Mouse (Mus musculus) embryonic facial prominence, embryonic 15.5 days (tissue): ENCODE measurements around the gene Ctss. TPM values are rescaled to one million over a fixed set of nuclear protein-coding genes. Genes with fewer than 3 reads are reported as not detected.

ENCODE experiments used
- ATAC-seq: fragments of 200-750 bp; cut with Nextera tagmentation; 2 replicates; pipeline ENCODE4 v1.8.0; 2017; ENCODE audit warnings: low read depth, moderate TSS enrichment; ENCODE audit not compliant: insufficient number of reproducible peaks, low FRiP score, low TSS enrichment
- H3K27ac ChIP-seq: fragments of 300-500 bp; sonication (generic); replicated peaks from 2 replicates; pipeline ENCODE4 v1.5.1; 2015; ENCODE audit warnings: mild to moderate bottlenecking, inconsistent platforms
- H3K27me3 ChIP-seq: fragments of 300-500 bp; sonication (generic); 2 replicates; pipeline ENCODE4 v1.6.1; 2015; ENCODE audit warnings: inconsistent platforms
- H3K36me3 ChIP-seq: fragments of 300-500 bp; sonication (generic); 2 replicates; pipeline ENCODE4 v1.6.1; 2015; ENCODE audit warnings: mild to moderate bottlenecking, inconsistent platforms
- H3K4me1 ChIP-seq: fragments of 300-500 bp; sonication (generic); 2 replicates; pipeline ENCODE4 v1.6.1; 2015; ENCODE audit warnings: inconsistent platforms
- H3K4me2 ChIP-seq: fragments of 300-500 bp; sonication (generic); replicated peaks from 2 replicates; pipeline ENCODE4 v1.6.1; 2015; ENCODE audit warnings: mild to moderate bottlenecking, inconsistent platforms
- H3K4me3 ChIP-seq: fragments of 300-500 bp; sonication (generic); replicated peaks from 2 replicates; pipeline ENCODE4 v1.5.1; 2015; ENCODE audit warnings: mild to moderate bottlenecking, inconsistent platforms
- H3K9ac ChIP-seq: fragments of 300-500 bp; sonication (generic); 2 replicates; pipeline ENCODE4 v1.6.1; 2015; ENCODE audit warnings: inconsistent platforms
- H3K9me3 ChIP-seq: fragments of 300-500 bp; sonication (generic); replicated peaks from 2 replicates; pipeline ENCODE4 v1.6.1; 2016; ENCODE audit warnings: inconsistent platforms
- WGBS: fragments of 180-500 bp; shearing (Covaris S2); methylation state at CpG from one replicate; pipeline ENCODE4 v1.1.7; 2015; 5-methylcytosine and 5-hydroxymethylcytosine counted together
- polyA plus RNA-seq: library from polyadenylated mRNA; unstranded; fragments of >200 nt; fragmentation: Nextera tagmentation; extraction: Ambion mirVana; gene quantifications from 2 replicates; pipeline ENCODE4 v1.2.1, GENCODE M21; 2015

Gene Ctss
- polyA plus RNA-seq, 1 experiment from 2014 or later: 22.2 TPM

GRCm38 (mm10) chr3:95569585-95569984 is 43.0 kb downstream of the Ctss start:
- 82% methylated on average over 3 of the region's 3 CpGs for WGBS
- H3K36me3 ChIP-seq: no peaks in the 10 kb centered on the region
- ATAC-seq: no peak
- H3K9me3 ChIP-seq: no peaks in the 10 kb centered on the region
- no peak overlapping the region for H3K27ac ChIP-seq
- no peaks in the 10 kb centered on the region for H3K4me1 ChIP-seq
- H3K4me3 ChIP-seq: no peak overlapping the region
- no peaks in the 10 kb centered on the region for H3K27me3 ChIP-seq
- no peak overlapping the region for H3K4me2 ChIP-seq
- no peak overlapping the region for H3K9ac ChIP-seq

GRCm38 (mm10) chr3:95587754-95588603 is 61.4 kb downstream of the Ctss start:
- peak overlapping the region; percentile 60 for H3K4me3 ChIP-seq
- H3K27me3 ChIP-seq: no peaks in the 10 kb centered on the region
- peaks cover 7% of the 10 kb centered on the region; the same call in 1 of the 2 replicates for H3K4me1 ChIP-seq
- no peak overlapping the region for H3K27ac ChIP-seq
- no peaks in the 10 kb centered on the region for H3K9me3 ChIP-seq
- peaks cover 9% of the 10 kb centered on the region for H3K36me3 ChIP-seq
- H3K4me2 ChIP-seq: peak overlapping the region; percentile 70
- ATAC-seq: no peak
- 53% methylated on average over 8 of the region's 8 CpGs for WGBS
- no peak overlapping the region for H3K9ac ChIP-seq

DNA sequence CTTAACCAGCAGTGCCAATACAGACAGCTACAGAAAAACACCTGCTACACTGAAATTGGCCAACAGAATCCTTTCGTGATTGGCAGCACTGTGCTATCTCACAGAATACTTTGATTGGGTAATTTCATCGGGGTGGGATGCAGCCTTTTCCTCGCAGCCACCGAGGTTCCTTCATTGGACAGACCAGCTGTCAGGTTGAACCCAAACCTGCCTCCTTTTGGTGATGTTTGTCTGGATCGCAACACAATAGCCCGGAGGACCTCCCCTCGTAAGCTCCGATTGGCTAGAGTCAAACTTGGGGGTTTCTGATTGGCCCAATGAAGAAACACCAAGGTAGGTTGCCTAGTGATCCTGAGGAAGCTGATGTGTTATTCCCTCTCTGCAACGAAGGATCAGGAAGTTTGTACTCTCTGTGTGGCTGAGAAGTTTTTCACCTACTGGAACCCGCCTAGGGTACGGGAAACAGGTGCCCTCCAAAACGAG is 62.1 kb downstream of the Ctss start, which contains the start of gene Golph3l:
Gene Golph3l, plus strand, starts transcription at position 331 of the 483 bp plus-strand sequence.
- no peaks in the 10 kb centered on the region for H3K9me3 ChIP-seq
- peaks cover 12% of the 10 kb centered on the region for H3K36me3 ChIP-seq
- peak; percentile 100 for ATAC-seq
- peaks cover 7% of the 10 kb centered on the region; the same call in 1 of the 2 replicates for H3K4me1 ChIP-seq
- H3K27me3 ChIP-seq: no peaks in the 10 kb centered on the region
- peak within 1 kb of the TSS; percentile 56; the same call in 1 of the 2 replicates for H3K27ac ChIP-seq
- 0% methylated on average over 12 of the region's 12 CpGs for WGBS
- peak within 1 kb of the TSS; percentile 70 for H3K4me2 ChIP-seq
- H3K4me3 ChIP-seq: peak within 1 kb of the TSS; percentile 60
- peak within 1 kb of the TSS; percentile 31 for H3K9ac ChIP-seq

- no peaks in the 10 kb centered on the region for H3K27me3 ChIP-seq
- H3K9ac ChIP-seq: no peak overlapping the region
- H3K27ac ChIP-seq: no peak overlapping the region
- no peaks in the 10 kb centered on the region for H3K4me1 ChIP-seq
- H3K36me3 ChIP-seq: peaks cover 18% of the 10 kb centered on the region
- no peak overlapping the region for H3K4me2 ChIP-seq
- no peaks in the 10 kb centered on the region for H3K9me3 ChIP-seq
- no peak overlapping the region for H3K4me3 ChIP-seq
- no peak for ATAC-seq
Measured at GRCm38 (mm10) chr3:95598734-95599133, 72.1 kb downstream of the Ctss start.

DNA sequence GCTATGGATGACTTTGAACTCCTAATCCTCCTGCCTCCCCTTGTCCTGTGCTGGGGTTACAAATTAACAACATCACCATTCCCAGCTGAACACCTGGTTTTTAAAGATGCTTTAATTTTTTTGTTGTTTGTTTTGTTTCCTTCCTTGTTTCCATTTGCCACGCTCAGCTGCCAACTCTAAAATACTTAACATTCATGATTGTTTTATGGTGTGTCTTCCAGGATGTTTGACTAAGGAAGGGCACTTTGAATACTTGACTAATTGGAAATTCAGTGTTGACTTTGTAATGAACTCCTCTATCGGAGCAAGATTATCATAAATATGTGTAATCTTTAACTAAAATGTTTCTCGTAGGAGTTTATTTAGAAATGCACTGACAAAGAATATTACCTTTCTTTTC is 74.7 kb downstream of the Ctss start:
- WGBS: 79% methylated on average over 3 of the region's 3 CpGs
- Histone ChIP-seq H3K36me3 (peaks cover 22% of the 10 kb centered on the region), H3K4me1 (no peaks in the 10 kb centered on the region)

More for the DNA sequence above, 74.7 kb downstream of the Ctss start:
- no peak for ATAC-seq
- Histone ChIP-seq H3K9me3 (no peaks in the 10 kb centered on the region), H3K27ac (no peak overlapping the region), H3K9ac (no peak overlapping the region), H3K27me3 (no peaks in the 10 kb centered on the region), H3K4me2 (no peak overlapping the region), H3K4me3 (no peak overlapping the region)

Other genes with a start within 250 kb of the Ctss start
- 48.1 and 54.0 TPM in 2 replicates for gene Mindy1, start 245.4 kb upstream of the Ctss start, polyA plus RNA-seq
- 26.0 and 26.5 TPM in 2 replicates for gene Prune1, start 244.7 kb upstream of the Ctss start, polyA plus RNA-seq
- 8.8 and 11.6 TPM in 2 replicates for gene Anxa9, start 219.6 kb upstream of the Ctss start, polyA plus RNA-seq
- 146 and 153 TPM in 2 replicates for gene Cers2, start 212.0 kb upstream of the Ctss start, polyA plus RNA-seq
- 38.3 and 39.4 TPM in 2 replicates for gene Setdb1, start 169.6 kb upstream of the Ctss start, polyA plus RNA-seq
- gene 4930558C23Rik, start 123.9 kb upstream of the Ctss start, polyA plus RNA-seq: 0.24 TPM in 1 of 2 replicates, not detected in the other
- 49.9 and 50.2 TPM in 2 replicates for gene Arnt, start 92.4 kb upstream of the Ctss start, polyA plus RNA-seq
- gene Ctsk, start 27.5 kb upstream of the Ctss start, polyA plus RNA-seq: 122 and 138 TPM in 2 replicates
- gene Hormad1, start 32.9 kb downstream of the Ctss start, polyA plus RNA-seq: not detected in 2 replicates
- 26.3 and 26.9 TPM in 2 replicates for gene Golph3l, start 62.1 kb downstream of the Ctss start, polyA plus RNA-seq
- gene Ensa, start 98.2 kb downstream of the Ctss start, polyA plus RNA-seq: 74.8 and 77.9 TPM in 2 replicates
- 51.8 and 55.4 TPM in 2 replicates for gene Mcl1, start 132.0 kb downstream of the Ctss start, polyA plus RNA-seq
- 3.8 and 4.2 TPM in 2 replicates for gene Adamtsl4, start 161.1 kb downstream of the Ctss start, polyA plus RNA-seq
- gene Ecm1, start 212.8 kb downstream of the Ctss start, polyA plus RNA-seq: 27.8 and 29.9 TPM in 2 replicates
- gene Tars2, start 233.4 kb downstream of the Ctss start, polyA plus RNA-seq: 39.4 and 45.8 TPM in 2 replicates